Mouse (Mus musculus): ENCODE data around the gene Patj.

Patj gene

GRCm38 (mm10) chr4:98569904-98570303, 174.3 kb downstream of the Patj start:
- in situ Hi-C loops (cut with MboI, MseI), result no loop called here

- in situ Hi-C loops (cut with MboI, MseI), result no loop called here
These were observed 181.7 kb downstream of the Patj start for GRCm38 (mm10) chr4:98577275-98577674.

- in situ Hi-C loops (cut with MboI, MseI), result no loop called here
These were observed 182.5 kb downstream of the Patj start for GRCm38 (mm10) chr4:98577957-98578541.

GRCm38 (mm10) chr4:98581456-98581855, 185.9 kb downstream of the Patj start:
- in situ Hi-C loops (cut with MboI, MseI), result no loop called here

GRCm38 (mm10) chr4:98584023-98584422, 188.4 kb downstream of the Patj start:
- in situ Hi-C loops (cut with MboI, MseI), result no loop called here

GRCm38 (mm10) chr4:98586303-98586702, 190.7 kb downstream of the Patj start:
- in situ Hi-C loops (cut with MboI, MseI), result no loop called here

GRCm38 (mm10) chr4:98587686-98588085, 192.1 kb downstream of the Patj start:
- in situ Hi-C loops (cut with MboI, MseI), result no loop called here

GRCm38 (mm10) chr4:98593961-98594360, 198.4 kb downstream of the Patj start:
- in situ Hi-C loops (cut with MboI, MseI), result no loop called here

GRCm38 (mm10) chr4:98598546-98598971, 203.0 kb downstream of the Patj start:
- in situ Hi-C loops (cut with MboI, MseI), result no loop called here

- in situ Hi-C loops (cut with MboI, MseI), result no loop called here
These were observed 203.8 kb downstream of the Patj start for GRCm38 (mm10) chr4:98599358-98599757.

- in situ Hi-C loops (cut with MboI, MseI), result no loop called here
These were observed 207.5 kb downstream of the Patj start for GRCm38 (mm10) chr4:98603131-98603530.

- in situ Hi-C loops (cut with MboI, MseI), result loop anchor here (5.0 kb wide), 1 partner anchor 48 kb away; no protein-coding TSS in a partner anchor
These were observed 214.9 kb downstream of the Patj start for GRCm38 (mm10) chr4:98610501-98610900.

GRCm38 (mm10) chr4:98614395-98614794, 218.8 kb downstream of the Patj start:
- in situ Hi-C loops (cut with MboI, MseI), result loop anchor here (5.0 kb wide), 1 partner anchor 52 kb away; no protein-coding TSS in a partner anchor

- in situ Hi-C loops (cut with MboI, MseI), result no loop called here
These were observed 223.6 kb downstream of the Patj start for GRCm38 (mm10) chr4:98619199-98619598.

GRCm38 (mm10) chr4:98620986-98621784, 225.6 kb downstream of the Patj start:
- in situ Hi-C loops (cut with MboI, MseI), result loop anchor here (10.0 kb wide), 1 partner anchor 354 kb away; no protein-coding TSS in a partner anchor

- in situ Hi-C loops (cut with MboI, MseI), result loop anchor here (10.0 kb wide), 1 partner anchor 353 kb away; no protein-coding TSS in a partner anchor
These were observed 226.6 kb downstream of the Patj start for GRCm38 (mm10) chr4:98622180-98622579.

- in situ Hi-C loops (cut with MboI, MseI), result loop anchor here (10.0 kb wide), 1 partner anchor 352 kb away; no protein-coding TSS in a partner anchor
These were observed 227.6 kb downstream of the Patj start for GRCm38 (mm10) chr4:98622996-98623673.

- in situ Hi-C loops (cut with MboI, MseI), result loop anchor here (10.0 kb wide), 1 partner anchor 347 kb away; no protein-coding TSS in a partner anchor
These were observed 232.7 kb downstream of the Patj start for GRCm38 (mm10) chr4:98628286-98628685.

GRCm38 (mm10) chr4:98629217-98629616, 233.6 kb downstream of the Patj start:
- in situ Hi-C loops (cut with MboI, MseI), result loop anchor here (10.0 kb wide), 1 partner anchor 346 kb away; no protein-coding TSS in a partner anchor

GRCm38 (mm10) chr4:98635140-98635837, 239.7 kb downstream of the Patj start:
- in situ Hi-C loops (cut with MboI, MseI), result loop anchor here (10.0 kb wide), 1 partner anchor 60 kb away; no protein-coding TSS in a partner anchor

GRCm38 (mm10) chr4:98638731-98639130, 243.1 kb downstream of the Patj start:
- in situ Hi-C loops (cut with MboI, MseI), result loop anchor here (10.0 kb wide), 1 partner anchor 56 kb away; no protein-coding TSS in a partner anchor
